Mouse (Mus musculus): ENCODE data around the gene Ppp1r14d. TPM values are rescaled to one million over a fixed set of nuclear protein-coding genes. Genes with fewer than 3 reads are reported as not detected.

Gene Ppp1r14d
- polyA plus RNA-seq, 2 experiments = not detected

- Histone ChIP-seq H3K36me3 (replicated peaks; ENCODE audit: control insufficient read depth, insufficient read depth, low read depth) (no peaks in the 10 kb centered on the region), H3K9ac (replicated peaks) (no peak overlapping the region), H3K4me1 (replicated peaks; ENCODE audit: control insufficient read depth in 2 of 2, insufficient read depth in 2 of 2, low read length in 1 of 2) (no peaks in the 10 kb centered on the region), H3K4me3 (ENCODE audit: insufficient read depth in 1 of 2, low read depth in 2 of 2, low read length in 2 of 2) (no peak overlapping the region), H3K9me3 (ENCODE audit: control insufficient read depth, low read length) (no peaks in the 10 kb centered on the region), H3K27me3 (ENCODE audit: control insufficient read depth, insufficient read depth, low read length) (peaks cover 42% of the 10 kb centered on the region), H3K27ac (no peak overlapping the region), H3K4me2 (ENCODE audit: low read depth) (no peak overlapping the region)
- no peak for DNase-seq (ENCODE audit: low read depth in 3 of 3, low spot score in 3 of 3)
- 58% methylated on average over 2 of the region's 2 CpGs for WGBS (ENCODE audit: insufficient replicate concordance)
- ATAC-seq (ENCODE audit: insufficient read depth) = no peak
- TF ChIP-seq CTCF (IDR thresholded peaks at IDR 0.05; ENCODE audit: low read depth) (no peak), EP300 (IDR thresholded peaks at IDR 0.05; ENCODE audit: low read depth) (no peak)
These were observed 9.0 kb upstream of the Ppp1r14d start for GRCm38 (mm10) chr2:119238671-119239070.

GRCm38 (mm10) chr2:119237871-119238220 lies 8.1 kb upstream of the Ppp1r14d start:
- Histone ChIP-seq H3K4me1 (replicated peaks; ENCODE audit: control insufficient read depth in 2 of 2, insufficient read depth in 2 of 2, low read length in 1 of 2) (no peaks in the 10 kb centered on the region), H3K4me3 (ENCODE audit: insufficient read depth in 1 of 2, low read depth in 2 of 2, low read length in 2 of 2) (peak overlapping the region; percentile 2 to 41; a peak in 2 of 4 replicates), H3K9me3 (ENCODE audit: control insufficient read depth, low read length) (no peaks in the 10 kb centered on the region), H3K27me3 (ENCODE audit: control insufficient read depth, insufficient read depth, low read length) (peaks cover 42% of the 10 kb centered on the region), H3K36me3 (replicated peaks; ENCODE audit: control insufficient read depth, insufficient read depth, low read depth) (no peaks in the 10 kb centered on the region), H3K27ac (no peak overlapping the region), H3K4me2 (ENCODE audit: low read depth) (peak overlapping the region; percentile 55), H3K9ac (replicated peaks) (no peak overlapping the region)
- 6% methylated on average over 31 of the region's 31 CpGs for WGBS (ENCODE audit: insufficient replicate concordance)
- no peak for TF ChIP-seq CTCF (IDR thresholded peaks at IDR 0.05; ENCODE audit: low read depth)
- TF ChIP-seq EP300 (IDR thresholded peaks at IDR 0.05; ENCODE audit: low read depth) = no peak
- no peak for ATAC-seq (ENCODE audit: insufficient read depth)
- no peak for DNase-seq (ENCODE audit: low read depth in 3 of 3, low spot score in 3 of 3)

GRCm38 (mm10) chr2:119237210-119237870 lies 7.6 kb upstream of the Ppp1r14d start, which contains the start of gene Spint1:
TSS of gene Spint1 (plus strand) at chr2:119237362.
- no peak for ATAC-seq (ENCODE audit: insufficient read depth)
- H3K4me2 ChIP-seq (ENCODE audit: low read depth) = peak within 1 kb of the TSS; percentile 55
- H3K27me3 ChIP-seq (ENCODE audit: control insufficient read depth, insufficient read depth, low read length) = peaks cover 42% of the 10 kb centered on the region
- peak within 1 kb of the TSS; percentile 2 to 41; a peak in 3 of 4 replicates for H3K4me3 ChIP-seq (ENCODE audit: insufficient read depth in 1 of 2, low read depth in 2 of 2, low read length in 2 of 2)
- H3K9me3 ChIP-seq (ENCODE audit: control insufficient read depth, low read length) = no peaks in the 10 kb centered on the region
- no peak within 1 kb of the TSS for H3K27ac ChIP-seq
- H3K4me1 ChIP-seq (replicated peaks; ENCODE audit: control insufficient read depth in 2 of 2, insufficient read depth in 2 of 2, low read length in 1 of 2) = no peaks in the 10 kb centered on the region
- no peak within 1 kb of the TSS for H3K9ac ChIP-seq (replicated peaks)
- H3K36me3 ChIP-seq (replicated peaks; ENCODE audit: control insufficient read depth, insufficient read depth, low read depth) = no peaks in the 10 kb centered on the region
- no peak for DNase-seq (ENCODE audit: low read depth in 3 of 3, low spot score in 3 of 3)
- TF ChIP-seq EP300 (IDR thresholded peaks at IDR 0.05; ENCODE audit: low read depth) = no peak
- no peak for TF ChIP-seq CTCF (IDR thresholded peaks at IDR 0.05; ENCODE audit: low read depth)
- WGBS (ENCODE audit: insufficient replicate concordance) = 3% methylated on average over 70 of the region's 73 CpGs

GRCm38 (mm10) chr2:119236682-119237209 lies 7.0 kb upstream of the Ppp1r14d start:
- peaks cover 42% of the 10 kb centered on the region for H3K27me3 ChIP-seq (ENCODE audit: control insufficient read depth, insufficient read depth, low read length)
- H3K27ac ChIP-seq = no peak overlapping the region
- H3K4me1 ChIP-seq (replicated peaks; ENCODE audit: control insufficient read depth in 2 of 2, insufficient read depth in 2 of 2, low read length in 1 of 2) = no peaks in the 10 kb centered on the region
- H3K4me3 ChIP-seq (ENCODE audit: insufficient read depth in 1 of 2, low read depth in 2 of 2, low read length in 2 of 2) = peak overlapping the region in 1 of 2 experiments; percentile 41; a peak in 2 of 4 replicates
- TF ChIP-seq EP300 (IDR thresholded peaks at IDR 0.05; ENCODE audit: low read depth) (no peak), CTCF (IDR thresholded peaks at IDR 0.05; ENCODE audit: low read depth) (no peak)
- 13% methylated on average over 25 of the region's 25 CpGs for WGBS (ENCODE audit: insufficient replicate concordance)
- H3K9me3 ChIP-seq (ENCODE audit: control insufficient read depth, low read length) = no peaks in the 10 kb centered on the region
- DNase-seq (ENCODE audit: low read depth in 3 of 3, low spot score in 3 of 3) = no peak
- no peak overlapping the region for H3K9ac ChIP-seq (replicated peaks)
- no peak for ATAC-seq (ENCODE audit: insufficient read depth)
- no peaks in the 10 kb centered on the region for H3K36me3 ChIP-seq (replicated peaks; ENCODE audit: control insufficient read depth, insufficient read depth, low read depth)
- H3K4me2 ChIP-seq (ENCODE audit: low read depth) = peak overlapping the region; percentile 55

GRCm38 (mm10) chr2:119209176-119209507 lies 20.6 kb downstream of the Ppp1r14d start:
- peak overlapping the region; percentile 72 for H3K4me2 ChIP-seq (ENCODE audit: low read depth)
- H3K9me3 ChIP-seq (ENCODE audit: control insufficient read depth, low read length) = no peaks in the 10 kb centered on the region
- under 1% methylated on average over 13 of the region's 13 CpGs for WGBS (ENCODE audit: insufficient replicate concordance)
- H3K4me1 ChIP-seq (replicated peaks; ENCODE audit: control insufficient read depth in 2 of 2, insufficient read depth in 2 of 2, low read length in 1 of 2) = peaks cover 0 to 12% of the 10 kb centered on the region in 2 experiments; a peak in 2 of 4 replicates
- H3K36me3 ChIP-seq (replicated peaks; ENCODE audit: control insufficient read depth, insufficient read depth, low read depth) = no peaks in the 10 kb centered on the region; the same call in none of the 2 replicates
- TF ChIP-seq EP300 (IDR thresholded peaks at IDR 0.05; ENCODE audit: low read depth) = no peak
- TF ChIP-seq CTCF (IDR thresholded peaks at IDR 0.05; ENCODE audit: low read depth) = no peak
- H3K4me3 ChIP-seq (ENCODE audit: insufficient read depth in 1 of 2, low read depth in 2 of 2, low read length in 2 of 2) = peak overlapping the region; percentile 74 to 76
- no peak overlapping the region for H3K27ac ChIP-seq
- no peak for ATAC-seq (ENCODE audit: insufficient read depth)
- H3K9ac ChIP-seq (replicated peaks) = peak overlapping the region; percentile 87
- no peak for DNase-seq (ENCODE audit: low read depth in 3 of 3, low spot score in 3 of 3)
- no peaks in the 10 kb centered on the region for H3K27me3 ChIP-seq (ENCODE audit: control insufficient read depth, insufficient read depth, low read length)
